Mouse (Mus musculus): ENCODE data around the gene Exoc3l4.

Gene Exoc3l4

DNA sequence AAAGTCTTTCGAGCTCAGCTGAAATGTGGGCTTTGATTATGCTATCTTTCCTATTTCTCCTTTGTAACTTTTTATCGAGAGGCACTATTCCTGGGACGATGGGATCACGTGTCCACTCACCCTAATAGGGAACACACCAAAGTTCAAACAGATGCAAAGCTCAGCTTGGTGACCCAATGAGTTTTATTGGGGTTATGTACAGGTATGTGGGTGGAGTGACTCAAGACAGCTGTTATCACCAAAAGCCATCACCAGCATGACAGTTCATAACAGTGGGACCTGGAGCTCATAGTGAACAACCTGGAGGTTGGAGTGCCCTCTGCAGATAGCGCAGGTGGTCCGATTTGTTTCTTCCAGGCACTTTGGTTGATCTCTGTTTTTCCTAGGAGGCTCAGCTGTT is 22.0 kb downstream of the Exoc3l4 start:
- ChIA-PET CTCF (interaction anchor here (0.6 to 4.4 kb wide), 7 partner anchors 10 to 198 kb away, joined by 3 to 34 read pairs (median 6); no protein-coding TSS in a partner anchor), POLR2A (interaction anchor here in 1 of 4 experiments (0.9 to 2.1 kb wide), 5 partner anchors 9 to 99 kb away, joined by 3 to 6 read pairs (median 4); partner anchors contain the start of gene Eif5)

DNA sequence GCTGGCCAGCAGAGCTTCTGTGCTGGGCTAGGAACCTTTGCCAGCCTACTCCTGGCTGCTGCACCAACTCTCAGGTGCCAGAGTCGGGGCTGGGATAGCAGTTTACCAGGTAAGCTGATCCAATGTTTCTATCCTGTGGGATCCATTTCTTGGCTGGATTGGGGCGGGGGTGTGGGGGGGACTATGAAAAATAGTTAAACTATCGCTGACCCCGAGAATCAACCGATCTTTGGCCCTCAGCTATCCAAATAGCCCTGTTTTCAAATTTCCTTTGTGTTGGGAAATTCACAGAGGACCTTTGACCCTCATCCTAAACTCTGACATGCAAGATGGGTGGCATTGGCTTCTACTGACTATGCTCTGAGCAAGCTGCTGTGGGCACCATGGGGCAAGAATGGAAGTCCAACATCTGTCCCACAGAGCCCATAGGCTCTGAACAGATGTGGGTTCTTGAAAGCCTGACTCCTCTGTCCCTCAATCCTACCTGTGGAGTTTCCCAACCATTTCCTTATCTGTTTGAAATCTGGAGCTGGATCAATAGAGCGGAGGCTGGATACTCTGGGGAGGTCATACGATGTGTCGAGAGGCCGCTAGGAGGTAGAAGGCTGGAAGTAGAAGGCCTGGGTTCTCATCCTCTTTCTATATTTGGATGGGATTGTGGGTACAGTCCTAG is 24.0 kb downstream of the Exoc3l4 start:
- ChIA-PET CTCF (interaction anchor here (0.6 to 3.2 kb wide), 7 partner anchors 15 to 40 kb away, joined by 4 to 25 read pairs (median 6); no protein-coding TSS in a partner anchor), POLR2A (interaction anchor here in 1 of 4 experiments (0.6 to 0.8 kb wide), 3 partner anchors 11 to 118 kb away, joined by 3 read pairs; no protein-coding TSS in a partner anchor)

DNA sequence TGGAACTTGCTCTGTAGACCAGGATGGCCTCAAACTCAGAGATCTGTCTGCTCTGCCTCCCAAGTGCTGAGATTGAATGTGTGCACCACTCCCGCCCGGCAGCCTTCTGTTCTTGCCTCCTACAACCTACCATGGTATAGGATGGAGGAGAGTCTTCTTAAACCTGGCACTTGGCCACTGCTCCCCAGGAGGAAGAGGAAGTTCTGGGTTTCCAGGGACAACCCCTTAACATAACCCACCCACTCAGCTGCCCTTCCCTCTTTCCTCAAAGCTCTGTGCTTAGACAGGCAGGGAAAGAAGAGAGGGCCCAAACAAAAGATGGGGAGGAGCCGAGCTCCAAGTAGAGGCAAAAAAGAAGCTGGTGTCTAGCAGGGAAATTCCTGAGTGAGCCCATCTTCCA is 24.7 kb downstream of the Exoc3l4 start:
- POLR2A ChIA-PET = interaction anchor here (0.5 to 1.7 kb wide), 16 partner anchors 9 to 910 kb away, joined by 3 to 5 read pairs (median 3); partner anchors contain the start of gene Exoc3l4 (in 1 of the 4)
- CTCF ChIA-PET = interaction anchor here (0.8 to 3.2 kb wide), 16 partner anchors 11 to 255 kb away, joined by 3 to 25 read pairs (median 4); no protein-coding TSS in a partner anchor

DNA sequence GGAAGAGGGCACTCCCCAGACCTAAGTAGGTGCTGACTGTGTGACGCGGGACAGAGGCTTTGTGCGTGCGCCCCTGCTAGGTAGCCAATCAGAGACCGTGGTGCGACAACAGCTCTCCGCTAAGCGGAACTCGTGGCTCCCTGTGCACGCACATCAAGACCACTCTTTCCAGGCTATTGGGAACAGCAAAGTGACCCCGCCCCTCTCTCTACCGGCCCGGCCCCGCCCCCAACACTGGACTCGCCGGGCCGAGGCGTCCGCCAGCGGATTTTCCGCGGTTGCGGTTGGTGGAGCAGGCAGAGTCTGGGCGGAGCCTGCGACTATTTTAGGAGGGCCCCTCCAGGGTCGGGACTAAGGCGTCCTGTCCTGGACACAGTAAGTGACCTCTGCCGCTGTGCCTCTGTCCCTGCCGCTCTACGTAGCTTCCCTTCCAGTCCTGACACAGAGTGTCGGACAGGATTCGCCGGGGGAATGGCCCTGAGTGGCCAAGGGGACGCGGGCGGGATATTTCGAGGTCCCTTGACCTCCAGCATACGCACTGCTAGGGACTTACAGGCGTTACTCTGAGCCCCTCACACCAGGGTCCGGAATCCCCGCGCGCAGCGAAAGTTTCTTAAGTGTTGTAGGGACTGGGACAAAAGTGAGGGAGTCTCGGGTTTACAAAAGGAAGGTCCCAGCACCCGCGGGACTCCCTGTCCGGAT is 25.6 kb downstream of the Exoc3l4 start, which contains the start of gene Tnfaip2:
TSS of gene Tnfaip2 (plus strand) at position 161 of the 702 bp plus-strand sequence.
- CTCF ChIA-PET = interaction anchor here (0.8 to 3.2 kb wide), 16 partner anchors 14 to 254 kb away, joined by 3 to 25 read pairs (median 3); no protein-coding TSS in a partner anchor
- POLR2A ChIA-PET = interaction anchor here (0.5 to 1.7 kb wide), 16 partner anchors 8 to 203 kb away, joined by 3 to 6 read pairs (median 3); partner anchors contain the start of gene Exoc3l4 (in 1 of the 4)

DNA sequence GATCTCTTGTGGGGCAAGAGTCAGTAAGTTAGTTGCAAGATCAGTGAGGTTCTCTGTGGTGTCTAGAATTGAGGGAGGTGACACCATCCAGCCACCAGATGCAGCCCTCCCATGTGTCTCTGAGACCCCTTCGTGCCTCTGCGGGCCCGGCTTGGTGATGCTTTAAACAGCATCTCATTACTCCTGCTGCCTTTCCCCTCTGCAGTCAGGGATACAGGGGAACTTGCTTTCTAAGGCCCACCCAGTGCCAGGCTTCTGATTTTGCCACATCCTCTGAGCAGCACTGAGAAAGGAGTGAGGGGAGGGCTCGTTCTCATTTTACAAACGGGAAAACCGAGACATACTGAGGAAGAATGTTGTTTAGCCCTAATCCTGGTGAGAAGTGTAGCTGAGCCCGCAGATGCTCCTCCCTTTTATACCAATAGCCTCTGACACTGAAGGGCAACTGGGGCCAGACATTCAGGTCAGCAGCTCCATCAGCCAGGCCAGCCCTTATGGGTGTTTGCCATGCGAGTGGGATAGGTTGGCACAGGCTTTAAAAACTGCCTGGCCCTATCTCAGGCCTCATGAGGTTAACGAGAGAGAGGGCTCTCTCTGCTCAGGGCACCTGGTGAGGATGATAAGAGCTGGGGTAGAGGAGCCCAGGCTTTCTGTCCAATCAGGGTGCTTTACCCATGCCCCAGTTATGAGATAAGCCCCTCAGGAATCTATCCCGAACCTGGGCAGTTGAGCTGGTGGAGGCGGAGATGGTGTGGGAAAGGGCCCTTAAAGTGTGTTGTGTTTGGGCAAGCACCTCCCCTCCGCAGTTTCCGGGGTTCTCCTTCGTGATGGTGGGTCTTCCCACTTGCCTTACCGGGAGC is 26.4 kb downstream of the Exoc3l4 start:
- CTCF ChIA-PET = interaction anchor here in 2 of 4 experiments (0.6 to 3.0 kb wide), 7 partner anchors 15 to 210 kb away, joined by 3 to 25 read pairs (median 3); no protein-coding TSS in a partner anchor
- POLR2A ChIA-PET = interaction anchor here in 2 of 4 experiments (0.5 to 2.9 kb wide), 9 partner anchors 9 to 637 kb away, joined by 3 to 19 read pairs (median 4); no protein-coding TSS in a partner anchor

DNA sequence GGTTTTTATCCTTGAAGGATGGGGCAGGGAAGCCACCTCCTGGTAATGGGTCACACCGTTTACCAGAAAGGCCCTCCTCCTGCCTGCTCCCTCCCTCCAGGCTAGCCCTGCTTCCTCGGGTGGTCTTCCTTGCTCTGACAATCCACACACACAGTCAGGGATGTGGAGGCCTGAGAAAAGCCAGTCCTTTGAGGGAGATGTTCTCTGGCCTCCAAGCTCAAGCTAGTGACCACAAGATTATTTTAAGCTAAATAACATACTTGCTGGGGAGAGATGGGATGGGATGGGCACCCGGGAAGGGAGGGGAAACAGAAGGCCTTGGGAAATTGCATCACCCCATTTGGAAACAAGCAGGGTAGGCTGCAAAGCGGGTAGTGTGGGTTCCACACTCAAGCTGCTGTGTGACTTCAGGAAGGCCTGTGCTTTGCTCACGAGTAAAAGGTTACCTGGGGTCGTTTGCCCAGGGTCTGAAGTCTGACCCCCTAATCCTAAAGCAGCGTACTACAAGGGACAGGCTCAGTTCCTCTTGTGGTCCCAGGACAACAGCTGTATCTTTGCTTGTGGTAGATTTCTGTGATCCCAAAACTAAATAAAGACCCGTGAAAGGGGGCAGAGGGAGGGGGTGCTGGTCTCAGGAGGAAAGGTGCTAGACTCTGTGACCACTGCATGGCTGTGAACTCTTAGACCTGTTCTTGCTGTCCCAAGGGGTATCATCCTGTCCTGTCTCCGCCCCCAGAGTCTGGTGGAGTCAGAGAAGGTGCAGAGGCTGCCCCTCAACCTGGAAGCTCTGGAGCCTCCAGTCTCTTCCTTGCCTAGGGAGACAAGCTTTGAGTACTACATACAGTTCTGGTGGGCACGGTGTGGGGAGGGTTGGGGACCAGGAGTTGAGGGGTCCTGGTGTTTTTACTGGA is 27.4 kb downstream of the Exoc3l4 start:
- POLR2A ChIA-PET = interaction anchor here in 2 of 4 experiments (0.5 to 2.9 kb wide), 6 partner anchors 10 to 636 kb away, joined by 3 to 19 read pairs (median 4); no protein-coding TSS in a partner anchor
- CTCF ChIA-PET = interaction anchor here (0.5 to 1.7 kb wide), 8 partner anchors 18 to 370 kb away, joined by 3 to 8 read pairs (median 4); partner anchors contain the start of genes Xrcc3 (in 1 of the 4) and Zfyve21 (in 1 of the 4)

DNA sequence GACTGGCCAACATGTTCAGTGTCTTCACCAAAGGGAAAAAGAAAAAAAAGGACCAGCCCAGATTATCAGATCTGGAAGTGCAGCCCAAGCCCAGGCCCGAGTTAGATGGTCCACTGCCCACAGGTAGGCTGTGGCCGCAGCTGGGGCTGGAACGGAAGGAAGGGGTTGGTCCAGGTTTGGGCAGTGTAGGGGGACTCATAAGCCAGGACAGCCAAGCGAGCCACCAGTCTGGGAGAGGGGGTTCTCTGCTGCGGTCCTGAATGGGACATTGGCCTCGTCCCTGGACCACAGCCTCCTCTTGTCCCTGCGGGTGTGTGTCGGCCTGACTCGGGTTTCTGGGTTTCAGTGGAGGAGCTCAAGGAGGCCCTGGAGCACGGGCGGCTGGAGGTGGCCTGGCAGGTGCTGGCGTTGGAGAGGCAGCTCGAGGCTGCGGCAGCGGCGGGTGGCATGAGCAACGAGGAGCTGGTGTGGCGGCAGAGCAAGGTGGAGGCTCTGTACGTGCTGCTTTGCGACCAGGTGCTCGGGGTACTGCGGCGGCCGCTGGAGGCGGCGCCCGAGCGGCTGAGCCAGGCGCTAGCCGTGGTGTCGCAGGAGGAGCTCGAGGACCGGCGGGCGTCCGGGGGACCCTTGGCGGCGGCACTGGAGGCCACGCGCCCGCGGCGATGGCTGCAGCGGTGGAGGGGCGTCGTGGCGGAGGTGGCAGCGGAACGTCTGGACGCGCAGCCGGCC is 28.5 kb downstream of the Exoc3l4 start:
- POLR2A ChIA-PET = interaction anchor here in 3 of 4 experiments (0.7 to 2.9 kb wide), 10 partner anchors 11 to 172 kb away, joined by 3 to 19 read pairs (median 4); no protein-coding TSS in a partner anchor
- CTCF ChIA-PET = interaction anchor here (0.6 to 4.5 kb wide), 13 partner anchors 10 to 75 kb away, joined by 3 to 36 read pairs (median 4); no protein-coding TSS in a partner anchor

DNA sequence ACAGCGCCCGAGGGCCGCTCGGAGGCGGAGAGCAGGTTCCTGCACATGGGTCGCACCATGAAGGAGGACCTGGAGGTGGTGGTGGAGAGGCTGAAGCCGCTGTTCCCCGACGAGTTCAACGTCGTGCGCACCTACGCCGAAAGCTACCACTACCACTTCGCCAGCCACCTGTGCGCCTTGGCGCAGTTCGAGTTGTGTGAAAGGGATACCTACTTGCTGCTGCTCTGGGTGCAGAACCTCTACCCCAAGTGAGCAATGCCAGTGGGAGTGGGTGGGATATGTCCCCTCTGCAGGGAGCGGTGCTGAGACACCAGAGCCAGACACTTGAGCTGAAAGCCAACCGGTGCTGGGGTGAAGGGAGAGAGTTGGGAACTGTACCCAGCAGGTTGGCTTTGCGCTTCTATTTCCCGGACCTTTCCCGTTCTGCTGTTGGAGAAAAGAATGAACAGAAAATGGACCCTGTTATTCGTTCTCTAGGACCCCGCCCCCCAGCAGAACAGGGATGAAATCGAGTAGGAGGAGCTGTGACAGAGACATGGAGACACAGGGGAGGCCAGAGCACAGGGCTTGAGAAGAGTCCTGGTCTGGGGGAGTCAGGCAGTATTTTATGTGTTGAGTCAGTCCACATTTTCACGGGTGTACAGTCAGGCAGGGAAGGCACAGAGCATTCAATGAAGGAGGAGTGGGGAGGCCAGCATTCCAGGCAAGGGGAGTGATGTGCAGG is 29.2 kb downstream of the Exoc3l4 start:
- ChIA-PET POLR2A (interaction anchor here in 3 of 4 experiments (0.7 to 2.9 kb wide), 10 partner anchors 10 to 172 kb away, joined by 3 to 19 read pairs (median 4); no protein-coding TSS in a partner anchor), CTCF (interaction anchor here (0.6 to 4.5 kb wide), 13 partner anchors 9 to 75 kb away, joined by 3 to 36 read pairs (median 4); no protein-coding TSS in a partner anchor)

DNA sequence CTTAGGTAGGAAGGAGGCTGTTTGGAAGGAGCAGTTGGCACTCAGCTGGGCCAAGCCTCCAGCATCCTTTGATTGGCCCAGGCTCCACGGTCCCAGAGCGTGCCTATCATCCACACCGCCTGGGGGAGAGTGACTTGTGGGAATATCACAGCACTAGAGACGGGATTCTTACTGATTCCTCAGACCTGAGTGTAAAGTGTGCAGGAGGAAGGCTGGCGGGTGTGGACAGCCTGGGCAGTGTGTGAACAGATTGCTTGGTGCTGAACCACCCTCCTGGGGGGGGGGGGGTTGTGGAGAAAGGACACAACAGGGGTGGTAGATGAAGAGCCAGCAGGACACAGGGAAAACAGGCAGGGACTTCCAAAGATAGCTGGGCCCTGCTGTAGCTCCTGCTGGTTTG is 29.9 kb downstream of the Exoc3l4 start:
- POLR2A ChIA-PET = interaction anchor here in 1 of 4 experiments (0.6 to 1.8 kb wide), 4 partner anchors 9 to 999 kb away, joined by 3 to 7 read pairs (median 4); no protein-coding TSS in a partner anchor
- CTCF ChIA-PET = interaction anchor here in 2 of 4 experiments (0.7 to 4.5 kb wide), 7 partner anchors 15 to 45 kb away, joined by 3 to 36 read pairs (median 5); no protein-coding TSS in a partner anchor

DNA sequence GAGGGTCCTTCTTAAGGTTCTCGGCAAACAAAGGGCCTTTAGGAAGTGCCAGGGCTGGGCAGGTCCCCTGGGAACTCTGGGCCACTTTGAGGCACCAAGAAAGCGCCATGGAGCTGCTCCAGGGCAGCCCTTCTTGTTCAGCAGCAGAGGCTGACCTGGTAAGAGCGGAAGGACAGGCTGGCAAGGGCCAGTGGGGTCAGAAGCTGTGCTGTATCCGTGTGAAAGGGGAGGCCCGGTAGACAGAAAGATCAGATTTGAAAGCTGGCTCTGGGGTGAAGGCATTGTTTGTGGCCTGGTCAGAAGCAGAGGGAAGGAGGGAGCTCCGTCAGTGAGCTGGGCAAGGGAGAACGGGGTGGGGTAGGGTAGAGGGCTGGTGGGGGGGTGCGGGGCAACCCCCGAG is 30.5 kb downstream of the Exoc3l4 start:
- POLR2A ChIA-PET = interaction anchor here in 1 of 4 experiments (0.6 to 1.7 kb wide), 6 partner anchors 9 to 910 kb away, joined by 3 to 7 read pairs (median 4); no protein-coding TSS in a partner anchor

DNA sequence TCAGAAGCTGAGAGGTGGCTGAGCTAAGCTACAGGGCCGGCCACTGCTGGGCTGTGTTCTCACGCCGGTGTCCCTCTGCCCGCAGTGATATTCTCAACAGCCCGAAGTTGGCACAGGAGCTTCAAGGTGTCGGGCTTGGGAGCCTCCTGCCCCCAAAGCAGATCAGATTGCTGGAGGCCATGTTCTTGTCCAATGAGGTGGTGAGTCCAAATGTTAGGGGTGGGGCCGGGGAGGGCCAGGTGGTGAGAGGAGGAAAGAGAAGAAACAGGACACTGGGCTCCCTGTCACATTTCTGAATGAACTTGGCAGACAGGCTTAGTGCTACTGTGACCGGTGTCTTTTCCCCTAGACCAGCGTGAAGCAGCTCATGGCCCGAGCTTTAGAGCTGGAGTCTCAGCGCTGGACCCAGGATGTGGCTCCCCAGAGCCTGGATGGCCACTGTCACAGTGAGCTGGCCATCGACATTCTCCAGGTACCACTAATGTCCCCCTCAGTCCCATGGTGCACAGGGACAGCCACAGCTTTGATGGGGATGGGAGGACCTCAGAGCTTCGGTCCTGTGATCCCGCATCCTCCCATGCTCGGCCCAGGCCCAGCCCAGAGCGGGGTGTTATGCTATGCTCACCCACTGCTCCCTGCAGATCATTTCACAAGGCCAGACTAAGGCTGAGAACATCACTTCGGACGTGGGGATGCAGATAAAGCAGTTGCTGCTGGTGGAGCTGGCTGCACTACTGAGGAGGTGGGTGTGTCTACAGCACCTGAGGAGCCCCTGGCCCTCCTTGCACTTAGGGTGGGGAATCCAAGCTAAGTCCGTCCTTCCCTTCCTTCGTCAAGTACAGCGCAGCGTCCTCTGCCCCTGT is 31.3 kb downstream of the Exoc3l4 start:
- ChIA-PET POLR2A (interaction anchor here in 2 of 4 experiments (0.5 to 1.7 kb wide), 8 partner anchors 10 to 909 kb away, joined by 3 to 6 read pairs (median 3); partner anchors contain the start of genes Amn (in 1 of the 2) and Gm266 (in 1 of the 2)), CTCF (interaction anchor here (0.6 to 4.9 kb wide), 18 partner anchors 11 to 511 kb away, joined by 3 to 36 read pairs (median 5); no protein-coding TSS in a partner anchor)

More for the DNA sequence above, 30.5 kb downstream of the Exoc3l4 start:
- CTCF ChIA-PET = interaction anchor here (0.6 to 4.9 kb wide), 7 partner anchors 14 to 151 kb away, joined by 3 to 36 read pairs (median 7); no protein-coding TSS in a partner anchor

DNA sequence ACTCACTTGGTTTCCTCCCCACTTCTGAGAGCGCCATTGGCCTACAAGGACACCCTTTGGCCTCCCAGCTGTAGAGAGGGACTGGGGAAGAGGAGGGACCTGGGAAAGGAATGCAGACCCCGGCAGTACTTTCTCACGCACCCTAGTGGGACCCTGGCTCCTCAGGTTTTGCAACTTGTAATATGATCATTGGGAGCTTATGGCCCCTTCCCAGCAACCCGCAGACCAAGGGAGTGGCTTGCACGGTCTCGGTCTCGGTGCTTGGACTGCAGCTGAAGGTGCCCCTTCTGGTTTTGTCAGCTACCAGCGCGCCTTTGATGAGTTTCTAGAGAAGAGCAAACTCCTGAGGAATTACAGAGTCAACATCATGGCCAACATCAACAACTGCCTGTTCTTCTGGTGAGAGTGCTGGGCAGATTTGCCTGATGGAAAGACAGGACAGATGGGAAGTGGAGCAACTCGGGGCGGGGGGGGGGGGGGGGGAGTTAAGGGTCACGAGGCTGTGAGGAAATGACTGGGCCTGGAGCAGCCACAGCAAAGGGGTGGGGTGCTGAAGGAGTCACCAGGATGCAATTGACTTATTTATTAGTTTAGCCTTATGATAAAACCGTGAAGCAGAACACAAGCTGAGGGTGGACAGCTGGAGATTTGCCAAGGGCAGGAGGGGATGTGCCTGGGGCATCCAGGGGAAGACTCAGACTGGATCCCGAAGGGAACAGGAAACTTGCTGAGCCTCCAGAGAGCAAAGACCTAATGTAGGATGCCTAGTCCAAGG is 32.3 kb downstream of the Exoc3l4 start:
- ChIA-PET CTCF (interaction anchor here in 3 of 4 experiments (0.6 to 4.9 kb wide), 17 partner anchors 10 to 452 kb away, joined by 3 to 36 read pairs (median 5); no protein-coding TSS in a partner anchor), POLR2A (interaction anchor here in 3 of 4 experiments (0.5 to 1.7 kb wide), 6 partner anchors 11 to 1133 kb away, joined by 3 to 6 read pairs (median 4); partner anchors contain the start of genes Amn (in 1 of the 3) and Gm266 (in 1 of the 3))

DNA sequence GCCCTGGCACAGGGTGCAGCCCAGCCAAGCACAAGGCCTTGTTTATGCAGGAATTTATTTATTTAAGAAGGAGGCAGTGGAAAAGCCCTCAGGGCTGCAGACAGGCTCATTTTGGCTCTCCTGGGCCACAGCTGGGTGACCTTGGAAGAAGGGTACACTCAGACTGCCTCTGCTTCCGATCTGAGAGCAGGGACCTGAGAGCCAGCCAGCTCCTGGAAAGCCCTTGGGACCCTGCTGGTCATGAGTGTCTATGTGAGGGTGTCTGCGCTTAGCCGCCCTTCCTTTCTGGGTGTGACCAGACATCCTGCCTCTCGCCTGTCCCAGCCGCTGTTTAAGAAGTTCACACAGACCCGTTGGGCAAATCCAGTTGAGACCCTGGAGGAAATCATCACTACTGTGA is 33.5 kb downstream of the Exoc3l4 start:
- POLR2A ChIA-PET = interaction anchor here in 2 of 4 experiments (0.7 to 1.6 kb wide), 6 partner anchors 19 to 87 kb away, joined by 3 to 4 read pairs (median 4); partner anchors contain the start of gene Eif5 (in 1 of the 2)
- CTCF ChIA-PET = interaction anchor here (0.5 to 4.9 kb wide), 10 partner anchors 9 to 168 kb away, joined by 3 to 28 read pairs (median 4); no protein-coding TSS in a partner anchor

All from embryonic stem cell, embryonic (primary cell).